Mouse (Mus musculus): Measurements from ENCODE around the gene Dusp3.

Gene Dusp3

GRCm38 (mm10) chr11:101931978-101932377 is 54.8 kb downstream of the Dusp3 start:
- no peak for DNase-seq (ENCODE audit: low spot score in 2 of 2)

- no peak for DNase-seq (ENCODE audit: low spot score in 2 of 2)
Observed at GRCm38 (mm10) chr11:101928030-101928762, 58.6 kb downstream of the Dusp3 start.

GRCm38 (mm10) chr11:101926951-101927589 is 59.7 kb downstream of the Dusp3 start:
- no peak for DNase-seq (ENCODE audit: low spot score in 2 of 2)

- no peak for DNase-seq (ENCODE audit: low spot score in 2 of 2)
Observed at GRCm38 (mm10) chr11:101925636-101926035, 61.2 kb downstream of the Dusp3 start.

- DNase-seq (ENCODE audit: low spot score in 2 of 2): no peak
Observed at GRCm38 (mm10) chr11:101924441-101924976, 62.3 kb downstream of the Dusp3 start.

- no peak for DNase-seq (ENCODE audit: low spot score in 2 of 2)
Observed at GRCm38 (mm10) chr11:101923988-101924387, 62.8 kb downstream of the Dusp3 start.

- DNase-seq (ENCODE audit: low spot score in 2 of 2): peak; percentile 52 to 59
Observed at GRCm38 (mm10) chr11:101921361-101921952, 65.4 kb downstream of the Dusp3 start.

Measured in heart, adult 9 months (tissue).